Mouse (Mus musculus) common myeloid progenitor, adult 5-6 weeks (primary cell): ENCODE measurements around the gene Aen. TPM values are rescaled to one million over a fixed set of nuclear protein-coding genes. Genes with fewer than 3 reads are reported as not detected.

ENCODE experiments used
- ATAC-seq: replicated peaks from 2 replicates; pipeline ENCODE4 v1.8.0; 2016; ENCODE audit warnings: low read depth, mild to moderate bottlenecking, moderate TSS enrichment, inconsistent platforms; ENCODE audit not compliant: poor library complexity, severe bottlenecking
- total RNA-seq: library from RNA; stranded (forward); fragments of 200-1000, 187-1606 nt; gene quantifications from 2 replicates; pipeline ENCODE4 v1.2.3, GENCODE M21; 2017

Gene Aen
- total RNA-seq, 1 experiment from 2014 or later, result 48.2 TPM

GRCm38 (mm10) chr7:78887431-78887842 is 8.2 kb upstream of the Aen start:
- no peak for ATAC-seq

- peak; percentile 72 for ATAC-seq
Measured at GRCm38 (mm10) chr7:78890641-78891040, 5.0 kb upstream of the Aen start.

- ATAC-seq, result no peak
Measured at GRCm38 (mm10) chr7:78893917-78894316, 1.7 kb upstream of the Aen start.

- ATAC-seq, result no peak
Measured at GRCm38 (mm10) chr7:78895021-78895652, 517 bp upstream of the Aen start.

GRCm38 (mm10) chr7:78897567-78897966 is 1.9 kb downstream of the Aen start:
- no peak for ATAC-seq

GRCm38 (mm10) chr7:78903174-78903870 is 7.7 kb downstream of the Aen start:
- ATAC-seq, result no peak

- ATAC-seq, result no peak
Measured at GRCm38 (mm10) chr7:78904175-78904574, 8.5 kb downstream of the Aen start.

- no peak for ATAC-seq
Measured at GRCm38 (mm10) chr7:78909026-78909425, 13.4 kb downstream of the Aen start.

GRCm38 (mm10) chr7:78910336-78911098 is 14.9 kb downstream of the Aen start:
- no peak; the same call in 1 of the 2 replicates for ATAC-seq

- ATAC-seq, result no peak
Measured at GRCm38 (mm10) chr7:78911209-78911608, 15.6 kb downstream of the Aen start.

- ATAC-seq, result peak; percentile 70
Measured at GRCm38 (mm10) chr7:78912253-78912973, 16.8 kb downstream of the Aen start.

- no peak for ATAC-seq
Measured at GRCm38 (mm10) chr7:78912974-78913474, 17.4 kb downstream of the Aen start, which contains the start of gene Isg20. Gene Isg20 (plus strand): TSS chr7:78913424.

- ATAC-seq, result peak; percentile 45
Measured at GRCm38 (mm10) chr7:78913649-78914544, 18.2 kb downstream of the Aen start.

GRCm38 (mm10) chr7:78914545-78914845 is 18.8 kb downstream of the Aen start:
- ATAC-seq, result no peak

GRCm38 (mm10) chr7:78914896-78915510 is 19.3 kb downstream of the Aen start:
- ATAC-seq, result no peak

GRCm38 (mm10) chr7:78918686-78919085 is 23.0 kb downstream of the Aen start:
- no peak for ATAC-seq

GRCm38 (mm10) chr7:78922506-78922905 is 26.9 kb downstream of the Aen start:
- ATAC-seq, result no peak

GRCm38 (mm10) chr7:78924300-78924699 is 28.6 kb downstream of the Aen start:
- peak; percentile 80 for ATAC-seq

- no peak for ATAC-seq
Measured at GRCm38 (mm10) chr7:78924796-78925195, 29.1 kb downstream of the Aen start.
